Mouse (Mus musculus) liver, adult (tissue): ENCODE results near the gene F2r.

Experiments
- GATA4 ChIP-seq: IDR thresholded peaks from 2 replicates; pipeline ENCODE4 v1.6.1; 2014; ENCODE audit warnings: mild to moderate bottlenecking, low read length; ENCODE audit not compliant: insufficient replicate concordance

Gene F2r

GRCm38 (mm10) chr13:95583237-95584189 lies 34.8 kb downstream of the F2r start:
- TF ChIP-seq GATA4: no peak

DNA sequence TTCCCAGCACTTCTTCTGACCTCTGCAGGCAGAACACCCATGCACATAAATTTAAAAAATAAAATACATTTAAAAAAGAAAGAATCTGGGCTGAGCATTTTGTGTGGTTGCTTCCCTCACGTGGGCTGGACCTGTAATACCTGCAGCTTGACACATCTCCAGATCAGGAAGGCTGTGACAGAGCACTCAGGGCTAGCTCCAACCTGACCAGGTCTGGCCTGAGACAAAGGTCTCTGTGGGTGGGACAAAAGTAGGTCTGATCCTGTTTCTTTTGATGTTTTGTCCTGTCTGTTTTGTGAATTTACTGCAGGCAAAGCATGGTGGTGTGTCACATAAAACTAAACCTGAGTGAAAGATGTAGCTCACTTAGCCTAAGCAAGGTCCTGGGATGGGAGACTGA lies 36.4 kb downstream of the F2r start:
- TF ChIP-seq GATA4: no peak

- TF ChIP-seq GATA4: no peak
Observed at GRCm38 (mm10) chr13:95578016-95578697, 40.1 kb downstream of the F2r start.

DNA sequence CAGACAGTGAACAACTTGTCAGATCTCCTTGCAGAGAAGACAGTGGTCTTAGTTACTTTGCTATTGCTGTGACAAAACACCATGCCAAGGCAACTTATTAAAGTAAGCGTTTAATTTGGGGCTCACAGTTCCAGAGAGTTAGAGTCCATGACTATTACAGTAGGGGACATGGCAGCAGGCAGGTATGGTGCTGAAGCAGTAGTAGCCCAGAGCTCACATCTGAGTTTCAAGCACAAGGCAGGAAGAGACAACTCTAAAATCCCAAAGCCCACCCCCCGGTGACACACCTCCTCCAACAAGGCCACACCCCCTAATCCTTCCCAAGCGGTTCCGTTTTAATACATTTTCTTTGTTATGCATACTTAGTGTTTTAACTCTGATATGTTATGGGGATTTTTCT lies 47.4 kb downstream of the F2r start:
- TF ChIP-seq GATA4: no peak

DNA sequence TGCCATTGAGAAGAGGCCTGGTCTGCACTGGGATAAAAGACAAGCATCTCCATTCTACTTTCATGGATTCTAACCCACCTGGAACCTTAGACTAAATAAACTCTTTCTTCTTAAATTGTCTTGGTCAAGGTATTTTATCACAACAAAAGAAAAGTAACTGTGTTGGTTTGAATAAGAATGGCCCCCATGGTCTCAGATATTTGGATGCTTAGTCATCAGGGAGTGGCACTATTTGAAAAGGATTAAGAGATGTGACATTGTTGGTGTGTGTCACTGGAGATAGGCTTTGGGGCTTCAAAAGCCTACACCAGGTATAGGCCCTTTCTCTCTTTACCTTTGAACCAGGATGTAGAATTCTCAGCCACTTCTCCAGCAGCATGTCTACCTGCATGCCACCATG lies 49.0 kb downstream of the F2r start:
- TF ChIP-seq GATA4: no peak

- TF ChIP-seq GATA4: no peak
Observed at GRCm38 (mm10) chr13:95568336-95568735, 50.0 kb downstream of the F2r start.

DNA sequence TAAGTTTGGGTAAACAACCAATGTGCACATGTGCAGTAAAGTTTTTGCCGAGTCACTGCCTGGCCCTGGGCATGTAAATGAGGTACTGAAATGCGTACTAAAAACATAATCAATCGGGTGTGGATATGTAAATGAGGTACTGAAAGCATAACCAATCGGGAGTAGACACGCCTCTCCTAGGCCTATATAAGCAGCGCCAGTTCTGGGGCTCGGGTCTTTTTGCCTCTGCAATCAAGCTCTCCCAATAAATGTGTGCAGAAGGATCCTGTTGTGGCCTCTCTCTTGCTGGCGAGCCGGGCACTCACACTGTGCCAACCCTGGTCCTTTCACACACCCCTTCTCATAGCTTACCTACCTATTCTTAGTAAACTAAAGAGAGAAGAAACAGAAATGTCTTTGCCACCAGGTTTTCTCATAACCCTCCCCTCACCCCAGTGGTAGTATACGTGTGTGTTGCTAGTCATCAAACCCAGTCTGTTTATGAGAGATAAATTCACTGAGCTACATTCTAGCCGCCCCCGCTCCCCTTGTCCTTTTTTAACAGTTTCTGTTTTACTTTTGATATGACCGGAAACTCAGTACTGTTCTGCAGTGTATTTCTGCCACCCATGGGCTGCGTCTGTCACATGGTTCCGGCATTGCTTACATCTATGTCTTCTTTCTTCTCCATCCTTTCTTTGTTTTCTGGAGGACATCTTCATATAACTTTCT lies 51.3 kb downstream of the F2r start:
- no peak for TF ChIP-seq GATA4

GRCm38 (mm10) chr13:95563693-95564092 lies 54.6 kb downstream of the F2r start:
- no peak for TF ChIP-seq GATA4

- TF ChIP-seq GATA4: no peak
Observed at GRCm38 (mm10) chr13:95563066-95563610, 55.1 kb downstream of the F2r start.

DNA sequence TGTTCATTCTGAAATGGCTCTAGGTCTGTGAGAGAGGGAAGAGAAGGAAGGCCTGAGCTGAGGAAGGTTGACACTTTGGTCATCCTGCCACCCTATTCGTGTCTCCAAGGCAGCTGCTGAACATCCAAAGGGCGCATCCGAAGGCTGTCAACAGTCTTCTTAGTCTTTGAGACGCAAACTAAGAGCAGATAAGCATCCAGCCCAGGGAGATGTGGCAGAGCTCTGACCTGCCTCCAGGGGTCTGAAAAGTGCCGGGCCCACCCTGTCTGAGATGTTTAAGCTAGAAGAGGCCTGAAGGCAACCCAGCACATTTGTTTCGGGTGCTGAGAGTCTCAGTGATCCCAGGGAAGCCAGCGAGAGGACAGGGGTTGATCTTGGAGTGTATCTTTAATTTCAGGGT lies 61.0 kb downstream of the F2r start:
- no peak for TF ChIP-seq GATA4

DNA sequence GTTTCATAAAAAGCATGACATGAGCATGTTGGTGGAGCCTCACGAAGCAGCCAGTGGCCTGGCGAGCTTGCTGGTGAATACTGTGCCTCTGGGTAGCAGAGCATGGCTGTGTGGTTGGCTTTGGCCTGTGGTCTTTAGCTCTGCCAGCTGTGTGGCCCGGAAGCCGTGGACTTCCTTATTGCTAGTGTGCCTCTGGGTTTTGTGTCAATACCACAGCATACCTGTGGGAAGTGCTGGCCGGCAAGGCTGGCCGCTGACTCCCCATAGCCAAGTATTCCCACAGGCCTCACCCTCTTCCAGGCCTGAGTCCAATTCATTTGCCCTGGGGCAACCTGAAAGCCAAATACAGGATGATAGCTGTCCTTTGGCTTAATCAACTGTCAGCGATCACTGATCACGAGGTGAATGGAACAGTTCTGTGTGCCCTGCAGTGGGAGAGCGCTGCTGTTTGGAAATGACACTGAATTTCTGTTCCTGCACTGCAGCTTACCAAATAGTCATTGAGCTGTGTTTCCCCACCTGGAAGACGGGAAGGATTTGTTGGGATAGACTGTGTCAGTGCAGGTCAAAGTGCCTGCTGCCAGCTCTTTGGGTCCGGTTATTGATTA lies 64.3 kb downstream of the F2r start:
- no peak for TF ChIP-seq GATA4
